Mouse (Mus musculus): Measurements from ENCODE around the gene Cry2. TPM values are rescaled to one million over a fixed set of nuclear protein-coding genes. Genes with fewer than 3 reads are reported as not detected.
"Not testable (repeated sequence)": the region's sequence is repeated elsewhere in the genome, so short reads cannot be mapped to it uniquely, and the experiment has no call there.

The Cry2 gene
- total RNA-seq, 1 experiment from 2014 or later = 7.3 TPM

GRCm38 (mm10) chr2:92424462-92425308, 9.2 kb downstream of the Cry2 start:
- no peak for ATAC-seq (replicated peaks; ENCODE audit: insufficient number of reproducible peaks, low FRiP score, low TSS enrichment, poor library complexity, severe bottlenecking)

DNA sequence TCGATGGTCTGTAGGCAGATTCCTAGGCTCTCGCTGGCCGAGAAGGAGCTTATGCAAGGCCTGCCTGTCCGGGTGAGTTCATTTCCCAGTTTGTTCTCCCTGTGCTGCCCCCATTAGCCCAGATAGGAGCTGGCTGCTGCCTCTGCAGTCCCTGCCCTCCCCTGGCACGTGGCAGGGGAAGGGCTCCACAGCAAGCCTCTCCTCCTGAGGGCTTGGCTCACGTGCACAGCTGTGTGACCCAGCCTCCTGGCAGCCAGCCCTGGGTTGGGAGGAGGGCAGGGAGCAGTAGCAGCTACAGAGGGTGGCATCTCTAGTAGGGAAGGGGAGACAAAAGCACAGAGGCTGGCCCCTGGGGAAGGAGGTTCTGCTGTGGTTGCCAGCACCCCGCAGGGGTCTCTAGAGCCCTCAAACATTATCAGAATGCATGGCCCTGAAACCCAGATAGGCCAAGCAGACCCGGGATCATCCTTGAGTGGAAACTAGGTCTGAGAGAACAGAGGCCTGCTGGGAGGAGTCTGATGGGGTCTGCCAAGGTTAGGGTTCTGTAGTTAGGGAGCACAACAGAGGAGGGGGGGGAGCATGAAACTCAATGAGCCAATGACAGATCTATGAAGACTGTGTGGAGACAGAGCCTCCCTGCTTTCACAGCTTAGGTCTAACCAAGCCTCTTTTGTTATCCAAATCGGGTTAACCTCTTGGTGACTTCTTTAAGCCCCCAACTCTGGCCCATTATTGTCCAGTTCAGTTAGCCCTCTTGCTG, 10.0 kb downstream of the Cry2 start:
- ATAC-seq (replicated peaks; ENCODE audit: insufficient number of reproducible peaks, low FRiP score, low TSS enrichment, poor library complexity, severe bottlenecking) = no peak

- no peak for ATAC-seq (replicated peaks; ENCODE audit: insufficient number of reproducible peaks, low FRiP score, low TSS enrichment, poor library complexity, severe bottlenecking)
Measured at GRCm38 (mm10) chr2:92423156-92423555, 10.7 kb downstream of the Cry2 start.

GRCm38 (mm10) chr2:92422388-92423135, 11.3 kb downstream of the Cry2 start:
- no peak; the same call in 1 of the 2 replicates for ATAC-seq (replicated peaks; ENCODE audit: insufficient number of reproducible peaks, low FRiP score, low TSS enrichment, poor library complexity, severe bottlenecking)

GRCm38 (mm10) chr2:92421723-92422387, 12.0 kb downstream of the Cry2 start:
- ATAC-seq (replicated peaks; ENCODE audit: insufficient number of reproducible peaks, low FRiP score, low TSS enrichment, poor library complexity, severe bottlenecking) = no peak

GRCm38 (mm10) chr2:92411705-92412104, 22.1 kb downstream of the Cry2 start:
- no peak for ATAC-seq (replicated peaks; ENCODE audit: insufficient number of reproducible peaks, low FRiP score, low TSS enrichment, poor library complexity, severe bottlenecking)

- ATAC-seq (replicated peaks; ENCODE audit: insufficient number of reproducible peaks, low FRiP score, low TSS enrichment, poor library complexity, severe bottlenecking) = no peak
Measured at GRCm38 (mm10) chr2:92408309-92409045, 25.4 kb downstream of the Cry2 start.

GRCm38 (mm10) chr2:92405687-92406086, 28.2 kb downstream of the Cry2 start:
- ATAC-seq (replicated peaks; ENCODE audit: insufficient number of reproducible peaks, low FRiP score, low TSS enrichment, poor library complexity, severe bottlenecking) = no peak

GRCm38 (mm10) chr2:92404737-92405136, 29.1 kb downstream of the Cry2 start:
- ATAC-seq (replicated peaks; ENCODE audit: insufficient number of reproducible peaks, low FRiP score, low TSS enrichment, poor library complexity, severe bottlenecking) = no peak

DNA sequence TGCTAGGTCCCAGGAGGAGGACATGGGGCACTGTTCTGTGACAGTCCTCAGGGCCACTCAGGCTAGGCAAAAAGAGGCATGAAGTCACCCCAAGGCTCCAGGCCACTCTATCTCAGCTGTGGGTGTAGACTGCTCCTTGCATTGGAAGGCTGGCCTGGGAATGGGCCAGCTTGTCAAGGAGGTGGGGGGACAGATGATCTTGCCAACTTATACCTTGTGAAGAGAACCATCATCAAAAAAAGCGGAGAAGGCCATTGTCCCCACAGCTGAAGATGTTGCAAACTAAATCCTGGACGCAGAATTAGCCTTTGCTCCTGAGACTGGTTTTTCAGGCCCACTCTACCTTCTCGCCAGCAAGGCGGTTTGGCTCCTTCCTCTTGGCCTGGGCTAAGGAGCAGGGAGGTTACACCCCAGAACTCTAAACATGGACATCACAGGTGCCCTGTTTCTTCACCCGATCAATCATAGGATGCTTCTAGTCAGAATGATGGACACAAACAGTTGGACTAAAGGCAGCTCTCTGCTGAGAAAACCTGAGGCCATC, 30.0 kb downstream of the Cry2 start:
- no peak for ATAC-seq (replicated peaks; ENCODE audit: insufficient number of reproducible peaks, low FRiP score, low TSS enrichment, poor library complexity, severe bottlenecking)

- no peak for ATAC-seq (replicated peaks; ENCODE audit: insufficient number of reproducible peaks, low FRiP score, low TSS enrichment, poor library complexity, severe bottlenecking)
Measured at GRCm38 (mm10) chr2:92402591-92403326, 31.1 kb downstream of the Cry2 start.

DNA sequence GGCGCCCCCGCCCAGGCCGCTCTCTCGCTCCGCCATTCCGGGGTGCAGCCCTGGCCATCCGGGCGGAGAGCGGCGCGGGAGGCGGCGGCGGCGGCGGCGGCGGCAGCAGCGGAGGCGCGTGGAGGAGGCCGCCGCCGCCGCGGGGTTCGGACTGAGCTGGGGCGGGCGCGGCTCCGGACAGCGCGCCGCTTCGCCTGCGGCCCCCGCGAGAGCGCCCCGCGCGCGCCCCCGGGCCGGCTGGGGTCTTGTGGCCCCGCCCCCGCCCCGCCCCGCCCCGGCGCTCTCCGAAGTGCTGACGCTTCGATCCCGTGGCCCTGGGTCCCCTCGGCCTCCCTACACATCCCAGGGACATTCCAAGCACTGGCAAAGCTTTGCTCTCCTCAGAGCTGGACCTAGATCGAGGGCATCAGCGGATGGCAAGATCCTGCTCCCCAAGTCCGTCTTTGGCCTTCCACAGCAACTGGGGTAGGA, 32.7 kb downstream of the Cry2 start, which contains the start of gene Mapk8ip1:
Mapk8ip1 (minus strand) TSS at position 173 of the 471 bp plus-strand sequence.
- no peak for ATAC-seq (replicated peaks; ENCODE audit: insufficient number of reproducible peaks, low FRiP score, low TSS enrichment, poor library complexity, severe bottlenecking)

DNA sequence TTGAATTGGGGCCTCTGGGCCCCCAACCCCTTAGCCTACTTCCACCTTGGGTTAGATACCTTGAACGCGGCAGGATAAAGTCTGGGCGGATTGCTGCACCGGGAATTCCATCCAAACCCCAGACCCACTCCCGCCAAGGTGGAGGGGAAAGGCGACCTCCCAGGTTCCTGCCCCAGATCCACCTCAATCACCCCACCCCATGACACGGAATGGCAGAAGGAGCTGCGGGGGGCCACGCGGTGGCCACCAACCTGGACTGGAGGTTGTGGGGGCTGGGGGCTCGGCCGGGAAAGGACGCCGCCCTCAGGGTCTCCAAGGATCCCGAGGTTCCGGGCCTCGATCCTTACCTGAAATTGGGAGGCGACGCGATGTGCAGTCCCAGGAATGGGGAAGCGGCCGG, 33.2 kb downstream of the Cry2 start:
- ATAC-seq (replicated peaks; ENCODE audit: insufficient number of reproducible peaks, low FRiP score, low TSS enrichment, poor library complexity, severe bottlenecking) = no peak

GRCm38 (mm10) chr2:92399877-92400276, 34.0 kb downstream of the Cry2 start:
- ATAC-seq (replicated peaks; ENCODE audit: insufficient number of reproducible peaks, low FRiP score, low TSS enrichment, poor library complexity, severe bottlenecking) = not testable (repeated sequence)

DNA sequence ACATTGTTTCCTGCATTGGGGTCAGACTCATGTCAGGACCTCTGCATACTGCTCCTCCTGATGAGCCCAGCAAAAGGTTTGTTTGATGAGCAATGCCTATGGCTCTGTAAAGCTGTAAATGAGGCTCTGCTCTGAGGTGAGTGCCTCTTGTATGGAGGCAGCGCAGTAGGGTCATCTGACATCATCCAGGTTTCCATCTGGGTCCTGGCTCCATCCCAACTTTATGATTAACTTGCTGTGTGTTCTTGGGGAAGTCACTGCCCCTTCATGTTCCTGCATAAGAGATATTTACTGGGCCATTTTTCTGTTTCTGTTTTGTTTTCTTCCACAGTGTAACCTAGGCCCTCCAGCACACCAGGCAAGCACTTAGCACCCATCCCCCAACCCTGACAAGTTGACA, 36.4 kb downstream of the Cry2 start:
- ATAC-seq (replicated peaks; ENCODE audit: insufficient number of reproducible peaks, low FRiP score, low TSS enrichment, poor library complexity, severe bottlenecking) = no peak

- no peak for ATAC-seq (replicated peaks; ENCODE audit: insufficient number of reproducible peaks, low FRiP score, low TSS enrichment, poor library complexity, severe bottlenecking)
Measured at GRCm38 (mm10) chr2:92395535-92395934, 38.3 kb downstream of the Cry2 start.

Measured in monocyte, adult 5-6 weeks (primary cell).